Mouse (Mus musculus) erythroblast, embryonic 14.5 days (primary cell): ENCODE results near the gene Ccl27a. TPM values are rescaled to one million over a fixed set of nuclear protein-coding genes. Genes with fewer than 3 reads are reported as not detected.

Experiments
- H3K27me3 ChIP-seq: 2 replicates; pipeline ENCODE4 v1.6.1; 2012; ENCODE audit warnings: inconsistent platforms; ENCODE audit not compliant: control insufficient read depth
- H3K36me3 ChIP-seq: 2 replicates; pipeline ENCODE4 v1.6.1; 2012; ENCODE audit warnings: mild to moderate bottlenecking, inconsistent platforms; ENCODE audit not compliant: control insufficient read depth
- H3K4me1 ChIP-seq: 2 replicates; pipeline ENCODE4 v1.6.1; 2012; ENCODE audit warnings: inconsistent platforms; ENCODE audit not compliant: control insufficient read depth
- H3K4me3 ChIP-seq: replicated peaks from 2 replicates; pipeline ENCODE3; 2012; ENCODE audit warnings: moderate library complexity, mild to moderate bottlenecking, inconsistent platforms
- H3K9me3 ChIP-seq: 2 replicates; pipeline ENCODE4 v1.6.1; 2012; ENCODE audit warnings: low read length, inconsistent platforms, mixed read lengths; ENCODE audit not compliant: control insufficient read depth
- GATA1 ChIP-seq: IDR thresholded peaks from 2 replicates; pipeline ENCODE4 v1.6.1; 2012; ENCODE audit warnings: low read length, inconsistent platforms, mixed read lengths
- TAL1 ChIP-seq: IDR thresholded peaks from 3 replicates; pipeline ENCODE4 v1.6.1; 2012; ENCODE audit warnings: low read length, inconsistent platforms, mixed read lengths
- polyA plus RNA-seq: library from polyadenylated mRNA; stranded (reverse); fragments of >175 nt; gene quantifications from 2 replicates; pipeline ENCODE4 v1.2.3, GENCODE M21; 2012

The Ccl27a gene
- polyA plus RNA-seq, 1 experiment = 1.3 TPM

DNA sequence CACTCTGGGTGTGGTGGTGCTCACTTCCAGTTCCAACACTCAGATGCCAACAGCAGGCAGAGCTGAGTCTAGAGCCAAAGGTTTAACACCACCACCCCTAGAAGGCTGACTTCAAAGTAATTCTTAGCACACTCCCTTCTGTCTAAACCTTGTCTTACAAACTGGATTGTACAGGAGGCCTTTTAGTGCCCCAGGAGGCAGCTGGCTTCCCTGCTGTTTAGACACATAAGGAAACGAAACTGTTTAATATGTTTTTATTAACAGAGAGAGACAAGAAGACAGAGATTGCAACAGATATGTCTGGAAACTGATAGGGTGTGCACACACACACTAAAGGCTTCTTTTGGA is 35.8 kb downstream of the Ccl27a start:
- Histone ChIP-seq H3K27me3 (peaks cover 16% of the 10 kb centered on the region), H3K36me3 (peaks cover 12% of the 10 kb centered on the region), H3K4me1 (peaks cover 27% of the 10 kb centered on the region), H3K4me3 (no peak overlapping the region), H3K9me3 (no peaks in the 10 kb centered on the region)
- TF ChIP-seq TAL1 (no peak), GATA1 (no peak)

GRCm38 (mm10) chr4:41737602-41738255 is 36.3 kb downstream of the Ccl27a start:
- peaks cover 27% of the 10 kb centered on the region for H3K4me1 ChIP-seq
- no peaks in the 10 kb centered on the region for H3K9me3 ChIP-seq
- H3K4me3 ChIP-seq = no peak overlapping the region
- H3K36me3 ChIP-seq = peaks cover 12% of the 10 kb centered on the region
- peaks cover 21% of the 10 kb centered on the region for H3K27me3 ChIP-seq
- TF ChIP-seq TAL1 (no peak), GATA1 (no peak)

DNA sequence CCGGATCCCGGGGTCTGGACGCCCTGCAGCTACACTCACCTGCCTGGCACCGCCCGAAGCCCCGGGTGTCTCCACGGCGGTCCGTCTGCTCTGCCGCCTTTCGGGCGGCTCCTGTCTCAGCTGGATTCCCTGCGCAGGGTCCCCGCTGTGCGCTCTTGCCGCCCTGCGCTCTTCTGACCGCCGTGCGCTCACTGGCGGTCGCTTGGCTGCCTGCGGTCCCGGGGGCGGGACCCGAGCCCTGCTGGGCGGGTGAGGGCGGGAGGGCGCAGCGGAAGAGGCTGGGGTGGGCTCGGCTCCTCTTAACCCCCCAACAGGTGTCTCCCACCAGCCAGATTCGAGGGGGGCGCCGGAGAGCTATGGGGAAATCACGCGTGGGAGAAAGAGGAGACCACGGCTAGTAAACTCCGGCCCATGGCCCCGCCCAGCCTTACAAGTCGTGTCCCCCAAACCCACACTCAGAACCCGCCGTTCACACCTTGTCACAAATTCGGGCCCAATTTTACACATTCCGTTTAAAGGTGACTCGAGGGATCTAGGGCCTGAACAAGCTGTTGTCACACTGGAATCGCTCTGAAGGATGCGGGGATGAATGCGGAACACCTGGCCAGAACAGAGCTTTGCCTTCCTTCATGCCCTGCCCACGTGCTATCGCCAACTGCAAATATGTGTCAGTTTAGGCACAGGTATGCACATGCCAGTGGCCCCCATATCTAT is 42.8 kb downstream of the Ccl27a start, which contains the start of gene Arid3c:
Arid3c (minus strand) TSS at position 91 of the 714 bp plus-strand sequence.
- H3K36me3 ChIP-seq = no peaks in the 10 kb centered on the region
- H3K9me3 ChIP-seq = peaks cover 3% of the 10 kb centered on the region; the same call in 1 of the 2 replicates
- TF ChIP-seq GATA1 (no peak), TAL1 (no peak)
- no peak within 1 kb of the TSS for H3K4me3 ChIP-seq
- peaks cover 82% of the 10 kb centered on the region for H3K27me3 ChIP-seq
- no peaks in the 10 kb centered on the region for H3K4me1 ChIP-seq

DNA sequence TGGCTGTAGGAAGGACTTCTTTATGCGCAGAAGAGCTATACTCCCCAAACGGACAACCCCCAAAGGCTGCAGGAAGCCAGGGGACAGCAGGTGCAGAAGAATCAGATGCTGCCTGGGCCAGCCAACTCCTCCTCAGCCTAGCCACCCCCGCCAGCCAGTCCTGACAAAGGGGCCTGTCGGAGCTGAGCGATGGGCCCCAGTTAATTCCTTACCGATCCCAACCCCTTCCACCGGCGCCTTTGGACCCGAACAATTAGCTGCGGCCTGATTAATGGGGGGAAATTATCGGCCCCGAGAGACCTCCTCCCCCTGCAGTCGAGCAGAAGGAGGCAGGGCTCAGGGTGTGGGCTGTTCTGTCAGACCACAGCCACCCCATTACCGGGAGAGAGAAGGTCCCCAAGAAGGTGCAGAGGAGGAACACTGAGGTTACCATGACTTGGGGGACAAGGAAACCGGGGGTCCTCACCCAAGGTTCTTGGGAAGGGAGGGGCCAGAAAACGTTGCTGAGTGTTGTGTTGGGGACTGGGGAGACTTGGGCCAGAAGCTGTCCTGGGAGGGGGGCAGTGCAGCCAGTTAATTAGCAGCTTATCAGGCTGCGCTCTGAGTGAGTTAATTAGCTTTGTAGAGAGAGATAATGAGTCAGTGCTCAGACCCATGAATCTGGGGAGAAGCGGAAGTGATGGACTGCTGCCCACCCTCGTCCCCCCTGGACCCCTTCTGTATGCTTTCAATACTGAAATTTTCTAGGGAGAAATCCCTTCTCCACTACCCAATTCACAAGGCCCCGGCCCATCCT is 47.0 kb downstream of the Ccl27a start:
- Histone ChIP-seq H3K4me1 (peaks cover 14% of the 10 kb centered on the region), H3K27me3 (peaks cover 86% of the 10 kb centered on the region), H3K4me3 (no peak overlapping the region), H3K36me3 (no peaks in the 10 kb centered on the region), H3K9me3 (peaks cover 7% of the 10 kb centered on the region)
- TF ChIP-seq TAL1 = no peak

DNA sequence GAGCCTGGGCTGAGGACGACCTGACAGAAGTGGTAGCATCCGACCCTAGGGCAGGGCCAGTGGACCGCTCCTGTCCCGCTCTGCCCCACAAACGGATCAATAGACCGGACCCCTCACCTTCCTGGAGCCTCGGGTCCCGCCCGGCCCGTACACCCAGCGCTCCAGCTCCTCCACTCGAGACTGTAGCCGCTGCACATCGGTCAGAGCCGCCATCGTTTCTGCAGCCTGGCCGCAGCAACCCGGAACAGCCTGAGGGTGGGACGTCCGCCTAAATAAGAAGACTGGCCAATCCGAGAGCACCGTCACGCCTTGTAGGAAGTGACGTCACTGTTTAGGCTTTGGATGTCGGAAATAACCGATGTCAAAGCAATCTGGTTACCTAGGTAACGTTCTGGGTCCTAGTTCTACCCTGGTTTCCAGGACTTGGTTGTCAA is 51.1 kb downstream of the Ccl27a start, which contains the start of gene Dctn3:
Dctn3 (minus strand) TSS at position 253 of the 434 bp plus-strand sequence.
- Histone ChIP-seq H3K4me3 (peak within 1 kb of the TSS; percentile 73), H3K27me3 (peaks cover 47% of the 10 kb centered on the region), H3K36me3 (peaks cover 28% of the 10 kb centered on the region), H3K4me1 (peaks cover 21% of the 10 kb centered on the region), H3K9me3 (peaks cover 4% of the 10 kb centered on the region)
- TF ChIP-seq GATA1 (no peak), TAL1 (no peak)

Other genes starting within 250 kb of the Ccl27a start
- gene Fam219a, start 204.7 kb downstream of the Ccl27a start, polyA plus RNA-seq = 0.14 and 0.16 TPM in 2 replicates
- gene Dnaic1, start 204.5 kb downstream of the Ccl27a start, polyA plus RNA-seq = not detected in 2 replicates
- 0.04 TPM in 1 of 2 replicates, not detected in the other for gene Enho, start 133.9 kb downstream of the Ccl27a start, polyA plus RNA-seq
- gene Cntfr, start 77.2 kb downstream of the Ccl27a start, polyA plus RNA-seq = not detected in 2 replicates
- 0.14 and 0.17 TPM in 2 replicates for gene Il11ra1, start 74.3 kb downstream of the Ccl27a start, polyA plus RNA-seq
- gene Rpp25l, start 60.7 kb downstream of the Ccl27a start, polyA plus RNA-seq = 7.5 and 11.4 TPM in 2 replicates
- 23.8 and 38.0 TPM in 2 replicates for gene Dctn3, start 51.1 kb downstream of the Ccl27a start, polyA plus RNA-seq
- not detected in 2 replicates for gene Arid3c, start 43.1 kb downstream of the Ccl27a start, polyA plus RNA-seq
- 0.87 and 2.4 TPM in 2 replicates for gene Galt, start 19.0 kb downstream of the Ccl27a start, polyA plus RNA-seq
- 1.1 and 1.3 TPM in 2 replicates for gene Sigmar1, start 18.1 kb downstream of the Ccl27a start, polyA plus RNA-seq
- gene Gm21541, start 129.4 kb upstream of the Ccl27a start, polyA plus RNA-seq = not detected in 2 replicates
- gene Gm20878, start 167.3 kb upstream of the Ccl27a start, polyA plus RNA-seq = 0.85 and 0.99 TPM in 2 replicates
- not detected in 2 replicates for gene Fam205a4, start 191.8 kb upstream of the Ccl27a start, polyA plus RNA-seq